10 mouse cellular contexts compared by ENCODE assay signal in genomic region chr12:32909686-32910085, GRCm38 (mm10). TPM values are rescaled to one million over a fixed set of nuclear protein-coding genes. Genes with fewer than 3 reads are reported as not detected.
DNase-seq lines count a peak whose midpoint lies in the region; ATAC-seq lines count a peak whose summit lies in the region.
"Had no signal": no experiment of that assay in that cellular context is flagged by ENCODE, and none has a peak within 500 bp of the region (broad histone marks: within the 10 kb centered on the region; RNA-seq: fewer than 3 reads in every experiment).

No protein-coding gene starts in this region.

- no peak overlapping the region for H3K27ac ChIP-seq in midbrain, embryonic 11.5 days (ENCODE audit: low read depth, low read length)
- no peak overlapping the region for H3K27ac ChIP-seq in midbrain, embryonic 10.5 days (replicated peaks)
- H3K27ac ChIP-seq in hindbrain, embryonic 15.5 days (replicated peaks): no peak overlapping the region
- H3K27ac ChIP-seq in neural tube, embryonic 14.5 days (ENCODE audit: low read depth, low read length): no peak overlapping the region
- H3K27ac ChIP-seq: heart, adult 2 months had no signal

- ATAC-seq in midbrain, embryonic 11.5 days (ENCODE audit: low FRiP score): peak; percentile 39; the same call in 1 of the 2 replicates
- 0 out of 2 replicates have a peak, but pooled peaks have one; percentile 37 for ATAC-seq in common myeloid progenitor, adult 5-6 weeks (replicated peaks; ENCODE audit: low read depth, poor library complexity, severe bottlenecking)
- peak; percentile 44 for ATAC-seq in hindbrain, embryonic 15.5 days (ENCODE audit: low FRiP score, low read depth)
- peak; percentile 54 for ATAC-seq in neural tube, embryonic 14.5 days (ENCODE audit: low read depth)

- H3K4me2 ChIP-seq in midbrain, embryonic 11.5 days: no peak overlapping the region
- H3K4me2 ChIP-seq in hindbrain, embryonic 15.5 days: peak overlapping the region; percentile 54; the same call in 1 of the 2 replicates
- no peak overlapping the region for H3K4me2 ChIP-seq in neural tube, embryonic 14.5 days (ENCODE audit: low read depth, low read length)

- no peaks in the 10 kb centered on the region; the same call in 1 of the 2 replicates for H3K4me1 ChIP-seq in midbrain, embryonic 11.5 days (ENCODE audit: control insufficient read depth, insufficient read depth, low read length)
- peaks cover 17% of the 10 kb centered on the region for H3K4me1 ChIP-seq in midbrain, embryonic 10.5 days
- H3K4me1 ChIP-seq in hindbrain, embryonic 15.5 days (replicated peaks): peaks cover 7% of the 10 kb centered on the region
- peaks cover 5% of the 10 kb centered on the region; the same call in 1 of the 2 replicates for H3K4me1 ChIP-seq in neural tube, embryonic 14.5 days (ENCODE audit: control insufficient read depth, insufficient read depth, low read length)

- H3K4me3 ChIP-seq in midbrain, embryonic 11.5 days (ENCODE audit: low read depth, low read length): no peak overlapping the region
- no peak overlapping the region for H3K4me3 ChIP-seq in midbrain, embryonic 10.5 days
- H3K4me3 ChIP-seq in hindbrain, embryonic 15.5 days: no peak overlapping the region
- H3K4me3 ChIP-seq in neural tube, embryonic 14.5 days (ENCODE audit: low read depth, low read length): no peak overlapping the region
- H3K4me3 ChIP-seq: erythroblast, embryonic 14.5 days; heart, adult 2 months had no signal

- H3K9ac ChIP-seq in midbrain, embryonic 11.5 days (ENCODE audit: low read length): no peak overlapping the region
- H3K9ac ChIP-seq in hindbrain, embryonic 15.5 days: no peak overlapping the region
- no peak overlapping the region for H3K9ac ChIP-seq in neural tube, embryonic 14.5 days (replicated peaks; ENCODE audit: low read depth, low read length)

- no peak for DNase-seq in midbrain, embryonic 11.5 days (ENCODE audit: low spot score, missing footprints)
- DNase-seq in midbrain, embryonic 10.5 days (ENCODE audit: low spot score): no peak
- no peak for DNase-seq in thymus, postnatal 25 days
- no peak for DNase-seq in kidney, postnatal 10 days
- DNase-seq: thymus, adult 18-20 months had no signal

- no peaks in the 10 kb centered on the region for H3K9me3 ChIP-seq in midbrain, embryonic 11.5 days (ENCODE audit: control insufficient read depth, low read length)
- no peaks in the 10 kb centered on the region for H3K9me3 ChIP-seq in midbrain, embryonic 10.5 days (replicated peaks)
- no peaks in the 10 kb centered on the region for H3K9me3 ChIP-seq in hindbrain, embryonic 15.5 days
- no peaks in the 10 kb centered on the region for H3K9me3 ChIP-seq in neural tube, embryonic 14.5 days (ENCODE audit: control insufficient read depth, low read length)

- no peaks in the 10 kb centered on the region for H3K36me3 ChIP-seq in midbrain, embryonic 11.5 days (ENCODE audit: control insufficient read depth, insufficient read depth, low read length)
- H3K36me3 ChIP-seq in midbrain, embryonic 10.5 days: no peaks in the 10 kb centered on the region
- no peaks in the 10 kb centered on the region for H3K36me3 ChIP-seq in hindbrain, embryonic 15.5 days
- no peaks in the 10 kb centered on the region for H3K36me3 ChIP-seq in neural tube, embryonic 14.5 days (ENCODE audit: control insufficient read depth, insufficient read depth, low read length)

- WGBS in midbrain, embryonic 11.5 days: 58% methylated on average over 10 of the region's 10 CpGs
- WGBS in midbrain, embryonic 10.5 days: 62% methylated on average over 10 of the region's 10 CpGs
- 60% methylated on average over 10 of the region's 10 CpGs for WGBS in hindbrain, embryonic 15.5 days
- 61% methylated on average over 10 of the region's 10 CpGs for WGBS in neural tube, embryonic 14.5 days

- no peaks in the 10 kb centered on the region for H3K27me3 ChIP-seq in midbrain, embryonic 11.5 days (ENCODE audit: control insufficient read depth, insufficient read depth, low read length)
- H3K27me3 ChIP-seq in midbrain, embryonic 10.5 days (ENCODE audit: low read depth, poor library complexity, severe bottlenecking): no peaks in the 10 kb centered on the region
- H3K27me3 ChIP-seq in hindbrain, embryonic 15.5 days: 0 out of 2 replicates have a peak, but pooled peaks cover 4% of the 10 kb centered on the region
- H3K27me3 ChIP-seq in neural tube, embryonic 14.5 days (ENCODE audit: control insufficient read depth, insufficient read depth, low read length): no peaks in the 10 kb centered on the region

RNA-seq across cellular contexts. Expression of gene Sypl, which starts 44.0 kb away (rescaled TPM):
- 45.3 and 52.8 TPM in 2 replicates for polyA plus RNA-seq in midbrain, embryonic 11.5 days (2014; fragmentation: Nextera tagmentation; extraction: Ambion mirVana)
- 41.7 and 47.7 TPM in 2 replicates for polyA plus RNA-seq in midbrain, embryonic 10.5 days (2016; fragmentation: Nextera tagmentation; extraction: Ambion mirVana)
- total RNA-seq in common myeloid progenitor, adult 5-6 weeks (2017): 68.3 and 107 TPM in 2 replicates
- 39.5 and 42.6 TPM in 2 replicates for polyA plus RNA-seq in hindbrain, embryonic 15.5 days (2015; fragmentation: Nextera tagmentation; extraction: Ambion mirVana)
- polyA plus RNA-seq in neural tube, embryonic 14.5 days (2014; fragmentation: Nextera tagmentation; extraction: Ambion mirVana): 38.7 and 48.0 TPM in 2 replicates
